Mouse (Mus musculus) ES-Bruce4 (cell line): Measurements from ENCODE around the gene Sucnr1.

Source experiments
- EP300 ChIP-seq: IDR thresholded peaks from 2 replicates; pipeline ENCODE4 v1.6.1; 2011; ENCODE audit warnings: low read depth, low read length; ENCODE audit not compliant: insufficient read depth
- POLR2A ChIP-seq: IDR thresholded peaks from one replicate; pipeline ENCODE4 v1.8.1; 2011; ENCODE audit warnings: low read length; ENCODE audit not compliant: insufficient read depth

- TF ChIP-seq POLR2A, result no peak
- no peak for TF ChIP-seq EP300
These were observed 29.6 kb downstream of the Sucnr1 start for GRCm38 (mm10) chr3:60111135-60111710.
